Mouse (Mus musculus) limb, embryonic 14.5 days (tissue): ENCODE measurements at regions not wholly inside any gene's neighbourhood (a gene's known extent, or its start where the extent isn't known, plus 50 kb on each side); places are given as distances from the start of the nearest gene placed in this dataset.
"Not testable (repeated sequence)": the region's sequence is repeated elsewhere in the genome, so short reads cannot be mapped to it uniquely, and the experiment has no call there.

Experiments
- ATAC-seq: fragments of 200-750 bp; cut with Nextera tagmentation; 2 replicates; pipeline ENCODE4 v1.8.0; 2017; ENCODE audit warnings: low read depth, moderate number of reproducible peaks, moderate TSS enrichment; ENCODE audit not compliant: low FRiP score
- DNase-seq: peaks from one replicate; pipeline ENCODE4 v3.0.0-alpha.2; 2015; ENCODE audit warnings: low spot score
- H3K27ac ChIP-seq: fragments of 300-500 bp; sonication (generic); replicated peaks from 2 replicates; pipeline ENCODE4 v1.5.1; 2014; ENCODE audit warnings: low read depth, mild to moderate bottlenecking, low read length, moderate library complexity, mixed read lengths
- H3K27me3 ChIP-seq: fragments of 300-500 bp; sonication (generic); 2 replicates; pipeline ENCODE4 v1.6.1; 2014; ENCODE audit warnings: low read length, mixed read lengths; ENCODE audit not compliant: control insufficient read depth, insufficient read depth
- H3K36me3 ChIP-seq: fragments of 300-500 bp; sonication (generic); 2 replicates; pipeline ENCODE4 v1.6.1; 2014; ENCODE audit warnings: mild to moderate bottlenecking, low read length, moderate library complexity, mixed read lengths; ENCODE audit not compliant: control insufficient read depth, insufficient read depth
- H3K4me1 ChIP-seq: fragments of 300-500 bp; sonication (generic); 2 replicates; pipeline ENCODE4 v1.6.1; 2014; ENCODE audit warnings: antibody characterized with exemption, low read length, mixed read lengths; ENCODE audit not compliant: control insufficient read depth, insufficient read depth
- H3K4me2 ChIP-seq: fragments of 300-500 bp; sonication (generic); replicated peaks from 2 replicates; pipeline ENCODE4 v1.6.1; 2014; ENCODE audit warnings: low read depth, mild to moderate bottlenecking, low read length, moderate library complexity; ENCODE audit not compliant: severe bottlenecking
- H3K4me3 ChIP-seq: fragments of 300-500 bp; sonication (generic); replicated peaks from 2 replicates; pipeline ENCODE4 v1.5.1; 2014; ENCODE audit warnings: low read length
- H3K9ac ChIP-seq: fragments of 300-500 bp; sonication (generic); 2 replicates; pipeline ENCODE4 v1.6.1; 2014; ENCODE audit warnings: mild to moderate bottlenecking, low read depth, low read length, moderate library complexity; ENCODE audit not compliant: severe bottlenecking
- H3K9me3 ChIP-seq: fragments of 300-500 bp; sonication (generic); 2 replicates; pipeline ENCODE4 v1.6.1; 2016; ENCODE audit warnings: low read length; ENCODE audit not compliant: control insufficient read depth
- POLR2A ChIP-seq: fragments of 200-500 bp; IDR thresholded peaks from 2 replicates; pipeline ENCODE4 v1.8.0; 2012; ENCODE audit warnings: inconsistent platforms, mild to moderate bottlenecking, moderate library complexity, borderline replicate concordance; ENCODE audit not compliant: insufficient read depth, insufficient read length; ENCODE audit errors: extremely low read depth
- WGBS: fragments of 180-500 bp; shearing (Covaris S2); extraction: QIAGEN DNeasy Blood & Tissue Kit; methylation state at CpG from one replicate; pipeline ENCODE4 v1.1.7; 2014; 5-methylcytosine and 5-hydroxymethylcytosine counted together

DNA sequence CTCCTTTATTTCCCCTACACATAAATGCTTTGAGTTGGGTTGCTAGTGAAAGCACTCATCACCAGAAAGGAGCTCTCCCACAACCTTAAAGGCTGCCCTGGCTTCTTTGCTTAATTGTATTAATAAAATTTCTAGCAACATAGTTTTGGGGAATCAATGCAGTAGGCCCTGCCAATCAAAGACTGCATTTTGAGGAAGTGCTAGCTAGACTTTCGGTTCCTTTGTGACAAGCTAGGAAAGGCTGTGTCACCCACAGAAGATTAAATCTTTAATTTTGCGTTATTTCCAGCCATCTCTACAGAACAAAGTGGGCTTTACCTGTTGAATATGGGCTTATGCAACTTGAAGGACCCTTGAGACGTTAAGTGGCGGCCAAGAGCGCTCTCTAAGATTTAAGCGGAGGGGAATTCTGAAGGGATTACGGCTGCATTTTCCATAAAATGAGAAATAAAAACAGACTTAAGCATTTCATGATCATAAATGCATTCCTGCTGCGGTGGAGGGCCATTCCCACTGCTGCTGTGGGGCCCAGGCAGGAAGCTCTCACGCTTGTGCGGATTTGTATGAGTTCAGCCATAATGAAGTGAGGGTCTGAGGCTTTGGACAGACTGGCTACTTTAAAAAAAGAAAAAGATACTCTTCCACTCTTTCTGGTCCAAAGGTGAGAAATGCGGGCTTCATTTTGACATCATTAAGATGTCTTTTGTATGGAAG is 318.4 kb upstream of the Shh start:
- ATAC-seq (no peak; the same call in 1 of the 2 replicates), DNase-seq (peak; percentile 17)
- Histone ChIP-seq H3K9me3 (no peaks in the 10 kb centered on the region), H3K27me3 (no peaks in the 10 kb centered on the region), H3K4me2 (no peak overlapping the region), H3K27ac (no peak overlapping the region), H3K4me3 (no peak overlapping the region), H3K36me3 (no peaks in the 10 kb centered on the region), H3K9ac (no peak overlapping the region), H3K4me1 (no peaks in the 10 kb centered on the region)
- TF ChIP-seq POLR2A = no peak
- WGBS = 43% methylated on average over 11 of the region's 11 CpGs

DNA sequence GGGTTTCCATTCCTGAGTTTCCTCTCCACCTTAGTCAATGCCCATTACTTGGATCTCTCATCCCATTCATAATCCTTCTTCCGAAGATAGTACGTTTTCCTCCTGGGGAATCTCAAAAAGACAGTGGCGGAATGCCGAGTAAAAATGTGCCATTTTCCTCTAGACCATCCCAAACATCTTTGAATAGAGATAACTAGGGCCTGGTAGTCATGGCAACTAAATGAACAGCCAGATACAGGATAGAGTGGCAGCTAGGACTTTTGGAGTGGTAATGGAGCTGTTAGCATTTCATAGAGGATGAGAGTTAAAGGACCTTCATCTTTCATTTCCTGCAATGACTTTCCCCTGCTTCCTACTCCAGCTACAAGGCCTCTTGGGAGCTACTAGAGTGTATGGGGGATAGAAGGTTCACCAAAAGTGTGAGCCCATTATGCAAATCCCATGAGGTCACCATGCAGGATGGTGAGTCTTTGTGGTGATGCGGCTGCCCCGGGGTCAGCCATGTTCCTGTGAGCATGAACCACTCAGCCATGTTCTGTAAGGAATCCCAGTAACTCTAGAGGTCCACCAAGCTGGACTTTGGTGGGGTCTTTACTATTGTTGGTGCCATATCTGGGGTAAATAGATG is 317.4 kb upstream of the Shh start:
- H3K4me3 ChIP-seq = no peak overlapping the region
- H3K27ac ChIP-seq = no peak overlapping the region
- no peaks in the 10 kb centered on the region for H3K4me1 ChIP-seq
- TF ChIP-seq POLR2A = no peak
- H3K9me3 ChIP-seq = no peaks in the 10 kb centered on the region
- no peak for DNase-seq
- no peaks in the 10 kb centered on the region for H3K27me3 ChIP-seq
- WGBS = 96% methylated on average over 6 of the region's 6 CpGs
- ATAC-seq = no peak
- no peak overlapping the region for H3K4me2 ChIP-seq
- H3K36me3 ChIP-seq = no peaks in the 10 kb centered on the region
- no peak overlapping the region for H3K9ac ChIP-seq

- Histone ChIP-seq H3K27ac (no peak overlapping the region), H3K4me2 (no peak overlapping the region), H3K4me1 (no peaks in the 10 kb centered on the region), H3K36me3 (no peaks in the 10 kb centered on the region), H3K4me3 (no peak overlapping the region), H3K9ac (no peak overlapping the region), H3K27me3 (no peaks in the 10 kb centered on the region), H3K9me3 (no peaks in the 10 kb centered on the region)
- DNase-seq = no peak
- WGBS = 84% methylated on average over 2 of the region's 2 CpGs
- no peak for TF ChIP-seq POLR2A
- no peak for ATAC-seq
Observed at GRCm38 (mm10) chr5:28775648-28776359, 308.7 kb upstream of the Shh start.

- H3K9me3 ChIP-seq = no peaks in the 10 kb centered on the region
- DNase-seq = no peak
- no peak overlapping the region for H3K4me2 ChIP-seq
- H3K4me1 ChIP-seq = no peaks in the 10 kb centered on the region
- H3K27me3 ChIP-seq = no peaks in the 10 kb centered on the region
- H3K27ac ChIP-seq = no peak overlapping the region
- H3K9ac ChIP-seq = no peak overlapping the region
- TF ChIP-seq POLR2A = no peak
- no peak for ATAC-seq
- WGBS = 82% methylated on average over 1 of the region's 1 CpGs
- no peaks in the 10 kb centered on the region for H3K36me3 ChIP-seq
- no peak overlapping the region for H3K4me3 ChIP-seq
Observed at GRCm38 (mm10) chr5:28771796-28772195, 304.7 kb upstream of the Shh start.

DNA sequence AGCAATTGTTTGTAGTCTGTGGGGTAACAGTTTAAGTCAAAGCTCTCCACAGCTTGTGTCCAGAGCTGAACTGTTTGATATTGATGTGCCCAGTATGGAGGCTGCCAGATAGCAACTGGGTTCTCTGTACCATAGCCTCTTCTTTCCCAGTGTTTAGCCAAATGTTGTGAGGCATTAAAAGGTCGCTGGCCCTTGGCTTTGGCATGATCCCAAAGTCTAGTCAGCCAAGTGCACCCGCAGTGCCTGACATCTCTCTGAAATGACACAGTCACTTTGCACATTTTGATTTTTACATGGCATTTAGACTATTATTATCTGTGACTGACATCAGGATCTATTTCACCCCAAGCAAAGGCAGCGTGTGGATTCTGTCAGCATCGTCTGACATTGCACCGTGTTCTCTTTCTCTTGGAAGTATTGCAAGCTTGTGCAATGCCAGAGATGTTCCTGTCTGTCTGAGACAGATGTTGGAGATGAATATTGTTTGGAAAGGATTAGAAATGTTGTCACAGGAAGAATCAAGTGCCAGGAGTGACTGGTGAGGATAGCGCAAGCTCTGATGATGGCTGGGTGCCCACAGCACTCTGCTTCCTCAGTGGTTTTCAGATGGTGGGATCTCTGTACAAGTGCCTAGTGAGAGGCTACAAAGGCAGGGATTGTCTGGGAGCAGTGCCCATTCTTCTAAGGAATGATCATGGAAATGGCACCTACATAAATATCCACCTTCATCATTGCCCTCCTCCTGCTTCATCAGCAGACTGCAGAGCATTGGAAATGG is 289.3 kb upstream of the Shh start:
- H3K27me3 ChIP-seq = no peaks in the 10 kb centered on the region
- no peaks in the 10 kb centered on the region for H3K9me3 ChIP-seq
- DNase-seq = no peak
- no peak overlapping the region for H3K27ac ChIP-seq
- no peak for TF ChIP-seq POLR2A
- H3K4me2 ChIP-seq = no peak overlapping the region
- no peaks in the 10 kb centered on the region for H3K36me3 ChIP-seq
- no peak overlapping the region for H3K9ac ChIP-seq
- no peak overlapping the region for H3K4me3 ChIP-seq
- no peak for ATAC-seq
- WGBS = 90% methylated on average over 6 of the region's 6 CpGs
- H3K4me1 ChIP-seq = no peaks in the 10 kb centered on the region

DNA sequence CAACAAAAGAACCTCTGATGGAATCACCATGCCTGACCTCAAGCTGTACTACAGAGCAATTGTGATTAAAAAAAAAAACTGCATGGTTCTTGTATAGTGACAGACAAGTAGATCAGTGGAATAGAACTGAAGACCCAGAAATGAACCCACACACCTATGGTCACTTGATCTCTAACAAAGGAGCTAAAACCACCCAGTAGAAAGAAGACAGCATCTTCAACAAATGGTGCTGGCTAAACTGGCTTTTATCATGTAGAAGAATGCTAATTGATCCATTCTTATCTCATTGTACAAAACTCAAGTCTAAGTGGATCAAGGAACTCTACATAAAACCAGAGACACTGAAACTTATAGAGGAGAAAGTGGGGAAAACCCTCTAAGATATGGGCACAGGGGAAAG is 284.8 kb upstream of the Shh start:
- H3K4me1 ChIP-seq, H3K4me3 ChIP-seq, H3K9me3 ChIP-seq, H3K27me3 ChIP-seq, H3K4me2 ChIP-seq, DNase-seq, H3K36me3 ChIP-seq, H3K27ac ChIP-seq, ATAC-seq, H3K9ac ChIP-seq: not testable (repeated sequence)
